Mouse (Mus musculus) C2C12 (cell line): ENCODE results near the gene Ctdspl. TPM values are rescaled to one million over a fixed set of nuclear protein-coding genes. Genes with fewer than 3 reads are reported as not detected.

ENCODE experiments used
- H3K27me3 ChIP-seq: one replicate; pipeline ENCODE4 v1.6.1; 2011; ENCODE audit not compliant: control insufficient read depth, insufficient read depth, insufficient read length
- H3K36me3 ChIP-seq: one replicate; pipeline ENCODE4 v1.6.1; 2011; ENCODE audit not compliant: control insufficient read depth, insufficient read depth
- H3K4me3 ChIP-seq: one replicate; pipeline ENCODE4 v1.5.1; 2011; ENCODE audit warnings: mild to moderate bottlenecking, control low read depth; ENCODE audit not compliant: poor library complexity, insufficient read depth, severe bottlenecking
- H3K79me2 ChIP-seq: one replicate; pipeline ENCODE4 v1.6.1; 2011; ENCODE audit not compliant: control insufficient read depth, insufficient read depth
- H3K79me3 ChIP-seq: one replicate; pipeline ENCODE4 v1.6.1; 2011; ENCODE audit warnings: low read depth, control low read depth
- H3ac ChIP-seq: one replicate; pipeline ENCODE3; 2011; ENCODE audit warnings: low read depth; ENCODE audit not compliant: control insufficient read depth, insufficient read length
- CEBPB ChIP-seq: IDR thresholded peaks from one replicate; pipeline ENCODE4 v1.6.1; 2011; ENCODE audit warnings: low read depth, mild to moderate bottlenecking, control low read depth, moderate library complexity
- CTCF ChIP-seq: IDR thresholded peaks from one replicate; pipeline ENCODE4 v1.5.1; 2011; ENCODE audit not compliant: control insufficient read depth, insufficient read depth, insufficient read length
- FOSL1 ChIP-seq: IDR thresholded peaks from one replicate; pipeline ENCODE4 v1.8.0; 2011; ENCODE audit warnings: mild to moderate bottlenecking, low read length; ENCODE audit not compliant: poor library complexity, insufficient read depth, severe bottlenecking
- MAX ChIP-seq: IDR thresholded peaks from one replicate; pipeline ENCODE4 v1.6.1; 2011; ENCODE audit warnings: mild to moderate bottlenecking, control low read depth
- MYOD1 ChIP-seq: IDR thresholded peaks from one replicate; pipeline ENCODE4 v1.6.1; 2011; ENCODE audit warnings: low read depth; ENCODE audit not compliant: control insufficient read depth, insufficient read length
- MYOG ChIP-seq: IDR thresholded peaks from one replicate; pipeline ENCODE4 v1.6.1; 2011; ENCODE audit not compliant: control insufficient read depth, insufficient read length; ENCODE audit errors: extremely low read depth
- USF1 ChIP-seq: IDR thresholded peaks from one replicate; pipeline ENCODE4 v1.6.1; 2011; ENCODE audit warnings: low read depth, mild to moderate bottlenecking, control low read depth, moderate library complexity
- polyA plus RNA-seq: library from polyadenylated mRNA; unstranded; fragments of >200 nt; fragmentation: generic; extraction: Trizol; gene quantifications from one replicate; pipeline ENCODE4 v1.2.1, GENCODE M21; 2012; ENCODE audit warnings: missing spikeins

The Ctdspl gene
- polyA plus RNA-seq, 1 experiment, result 5.6 TPM

GRCm38 (mm10) chr9:119008871-119009270 is 82.6 kb downstream of the Ctdspl start:
- Histone ChIP-seq H3ac (no peak overlapping the region), H3K79me2 (peaks cover 3% of the 10 kb centered on the region), H3K4me3 (no peak overlapping the region), H3K79me3 (no peaks in the 10 kb centered on the region), H3K36me3 (no peaks in the 10 kb centered on the region), H3K27me3 (no peaks in the 10 kb centered on the region)
- no peak for TF ChIP-seq CTCF
- no peak for TF ChIP-seq CEBPB

DNA sequence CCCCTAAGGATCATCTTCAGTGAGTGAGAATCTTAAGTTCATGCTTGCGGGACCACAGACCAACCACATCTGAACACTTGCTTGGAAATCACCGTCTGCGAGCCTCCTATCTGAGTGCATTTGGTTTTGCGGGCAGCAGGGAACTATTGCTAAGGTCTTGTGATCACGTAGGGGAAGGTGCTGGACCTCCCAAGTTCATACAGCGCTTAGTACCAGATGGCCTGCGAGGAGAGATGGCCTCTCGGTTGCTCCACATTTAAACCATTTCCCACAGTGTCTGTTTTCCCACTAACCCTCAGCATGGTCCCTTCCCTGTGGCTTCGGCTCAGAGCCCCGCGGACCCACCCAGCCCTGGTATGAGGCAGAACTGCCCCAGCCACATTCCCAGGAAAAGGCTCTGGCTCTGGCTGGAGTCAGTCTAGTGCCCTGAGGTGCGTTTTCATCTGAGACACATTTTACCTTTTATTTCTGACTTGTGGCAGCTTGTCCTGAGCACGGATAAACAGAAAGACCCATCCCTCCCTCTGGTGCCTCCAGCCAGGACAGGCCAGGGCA is 84.0 kb downstream of the Ctdspl start:
- peaks cover 5% of the 10 kb centered on the region for H3K36me3 ChIP-seq
- no peak overlapping the region for H3ac ChIP-seq
- no peaks in the 10 kb centered on the region for H3K79me2 ChIP-seq
- H3K4me3 ChIP-seq, result no peak overlapping the region
- TF ChIP-seq CEBPB, result no peak
- no peak for TF ChIP-seq MAX
- TF ChIP-seq CTCF, result no peak
- no peak for TF ChIP-seq FOSL1
- TF ChIP-seq MYOD1, result no peak
- TF ChIP-seq USF1, result no peak
- TF ChIP-seq MYOG, result no peak
- H3K27me3 ChIP-seq, result no peaks in the 10 kb centered on the region
- H3K79me3 ChIP-seq, result no peaks in the 10 kb centered on the region

GRCm38 (mm10) chr9:119016785-119017507 is 90.7 kb downstream of the Ctdspl start:
- Histone ChIP-seq H3K4me3 (no peak overlapping the region), H3K79me3 (no peaks in the 10 kb centered on the region), H3K27me3 (no peaks in the 10 kb centered on the region), H3K79me2 (no peaks in the 10 kb centered on the region), H3K36me3 (peaks cover 13% of the 10 kb centered on the region), H3ac (no peak overlapping the region)
- TF ChIP-seq MYOG (no peak), CTCF (no peak), CEBPB (no peak), FOSL1 (no peak), MYOD1 (no peak), USF1 (no peak), MAX (no peak)

DNA sequence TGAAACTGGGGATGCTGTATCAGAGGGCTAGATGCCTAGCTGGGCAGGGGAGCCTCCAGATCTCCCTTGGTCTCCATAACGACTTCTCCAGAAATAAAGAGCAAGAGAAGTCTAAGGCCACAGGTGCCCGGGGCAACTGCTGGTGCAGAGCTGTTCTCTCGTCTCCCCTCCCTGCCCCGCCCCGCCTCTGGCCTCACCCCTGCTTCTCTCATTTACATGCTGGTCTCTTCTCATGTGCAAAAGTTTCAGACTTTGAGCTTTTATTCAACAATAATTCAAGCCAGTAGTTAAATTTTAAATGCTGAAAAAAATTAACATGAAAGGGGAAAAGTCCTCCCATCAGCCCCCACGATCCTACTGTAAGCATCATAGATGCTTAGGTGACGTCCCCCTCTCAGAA is 95.5 kb downstream of the Ctdspl start:
- no peak for TF ChIP-seq FOSL1

GRCm38 (mm10) chr9:119025263-119025662 is 99.0 kb downstream of the Ctdspl start:
- Histone ChIP-seq H3K36me3 (no peaks in the 10 kb centered on the region), H3ac (no peak overlapping the region), H3K79me2 (no peaks in the 10 kb centered on the region), H3K79me3 (no peaks in the 10 kb centered on the region), H3K27me3 (no peaks in the 10 kb centered on the region), H3K4me3 (no peak overlapping the region)
- no peak for TF ChIP-seq CEBPB
- no peak for TF ChIP-seq FOSL1
- no peak for TF ChIP-seq CTCF
- no peak for TF ChIP-seq MAX

More for the DNA sequence above, 95.5 kb downstream of the Ctdspl start:
- Histone ChIP-seq H3ac (no peak overlapping the region), H3K4me3 (no peak overlapping the region), H3K79me3 (no peaks in the 10 kb centered on the region), H3K79me2 (no peaks in the 10 kb centered on the region), H3K36me3 (peaks cover 8% of the 10 kb centered on the region), H3K27me3 (no peaks in the 10 kb centered on the region)

GRCm38 (mm10) chr9:119025832-119026331 is 99.6 kb downstream of the Ctdspl start:
- Histone ChIP-seq H3K79me3 (no peaks in the 10 kb centered on the region), H3K36me3 (no peaks in the 10 kb centered on the region), H3K4me3 (no peak overlapping the region), H3ac (no peak overlapping the region), H3K79me2 (no peaks in the 10 kb centered on the region), H3K27me3 (no peaks in the 10 kb centered on the region)
- TF ChIP-seq MYOD1, result no peak
- no peak for TF ChIP-seq CEBPB
- TF ChIP-seq MAX, result no peak
- TF ChIP-seq MYOG, result no peak
